Mouse (Mus musculus): ENCODE results near the gene 4933434E20Rik. TPM values are rescaled to one million over a fixed set of nuclear protein-coding genes. Genes with fewer than 3 reads are reported as not detected.
A peak's percentile ranks its signal among the peaks of the same experiment; 100 is the strongest.

4933434E20Rik gene
- polyA plus RNA-seq, 1 experiment from 2014 or later = 166 TPM

- 89% methylated on average over 2 of the region's 2 CpGs for WGBS
- ATAC-seq (replicated peaks; ENCODE audit: low FRiP score, low read depth) (no peak), DNase-seq (ENCODE audit: low spot score) (no peak)
- no peak for TF ChIP-seq CTCF (IDR thresholded peaks at IDR 0.05; ENCODE audit: low read depth)
- Histone ChIP-seq H3K9me3 (replicated peaks; ENCODE audit: low read length) (no peaks in the 10 kb centered on the region), H3K27ac (no peak overlapping the region), H3K36me3 (ENCODE audit: insufficient read depth, low read length) (0 out of 2 replicates have a peak, but pooled peaks cover 10% of the 10 kb centered on the region), H3K9ac (ENCODE audit: low read depth, low read length) (no peak overlapping the region), H3K4me1 (replicated peaks; ENCODE audit: insufficient read depth, low read length) (no peaks in the 10 kb centered on the region), H3K27me3 (ENCODE audit: insufficient read depth, low read length) (no peaks in the 10 kb centered on the region), H3K4me3 (replicated peaks; ENCODE audit: low read depth, low read length) (no peak overlapping the region), H3K4me2 (ENCODE audit: low read length) (no peak overlapping the region)
Measured at GRCm38 (mm10) chr3:90101673-90102072, 50.2 kb downstream of the 4933434E20Rik start.

DNA sequence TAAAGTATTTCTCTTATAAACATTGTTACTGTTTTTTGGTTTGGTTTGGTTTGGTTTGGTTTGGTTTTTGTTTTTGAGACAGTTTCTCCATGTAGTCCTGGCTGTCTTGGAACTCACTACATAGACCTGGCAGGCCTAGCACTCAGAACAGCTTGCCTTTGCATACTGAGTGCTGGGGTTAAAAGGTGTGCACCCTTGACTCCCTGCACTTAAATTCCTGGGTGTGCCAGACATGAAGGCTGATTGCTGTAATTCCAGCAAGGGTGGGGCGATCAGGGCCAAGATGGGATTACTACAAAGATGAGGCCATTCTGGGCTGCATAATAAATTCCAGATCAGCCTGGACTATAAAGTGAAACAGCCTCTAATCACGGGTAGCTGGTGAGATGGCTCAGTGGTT is 50.8 kb downstream of the 4933434E20Rik start:
- DNase-seq (ENCODE audit: low spot score) (no peak), ATAC-seq (replicated peaks; ENCODE audit: low FRiP score, low read depth) (no peak)
- 54% methylated on average over 2 of the region's 2 CpGs for WGBS
- no peaks in the 10 kb centered on the region for H3K9me3 ChIP-seq (replicated peaks; ENCODE audit: low read length)
- no peak overlapping the region for H3K4me2 ChIP-seq (ENCODE audit: low read length)
- no peaks in the 10 kb centered on the region for H3K27me3 ChIP-seq (ENCODE audit: insufficient read depth, low read length)
- H3K4me3 ChIP-seq (replicated peaks; ENCODE audit: low read depth, low read length) = no peak overlapping the region
- no peak overlapping the region for H3K9ac ChIP-seq (ENCODE audit: low read depth, low read length)
- H3K27ac ChIP-seq = no peak overlapping the region
- 0 out of 2 replicates have a peak, but pooled peaks cover 10% of the 10 kb centered on the region for H3K36me3 ChIP-seq (ENCODE audit: insufficient read depth, low read length)
- no peaks in the 10 kb centered on the region for H3K4me1 ChIP-seq (replicated peaks; ENCODE audit: insufficient read depth, low read length)
- no peak for TF ChIP-seq CTCF (IDR thresholded peaks at IDR 0.05; ENCODE audit: low read depth)

- Histone ChIP-seq H3K4me2 (ENCODE audit: low read length) (no peak overlapping the region), H3K9me3 (replicated peaks; ENCODE audit: low read length) (no peaks in the 10 kb centered on the region), H3K27ac (no peak overlapping the region), H3K27me3 (ENCODE audit: insufficient read depth, low read length) (no peaks in the 10 kb centered on the region), H3K4me1 (replicated peaks; ENCODE audit: insufficient read depth, low read length) (no peaks in the 10 kb centered on the region), H3K4me3 (replicated peaks; ENCODE audit: low read depth, low read length) (no peak overlapping the region), H3K36me3 (ENCODE audit: insufficient read depth, low read length) (0 out of 2 replicates have a peak, but pooled peaks cover 10% of the 10 kb centered on the region), H3K9ac (ENCODE audit: low read depth, low read length) (no peak overlapping the region)
- WGBS = 43% methylated on average over 2 of the region's 2 CpGs
- DNase-seq (ENCODE audit: low spot score) = no peak
- ATAC-seq (replicated peaks; ENCODE audit: low FRiP score, low read depth) = no peak
- no peak for TF ChIP-seq CTCF (IDR thresholded peaks at IDR 0.05; ENCODE audit: low read depth)
Measured at GRCm38 (mm10) chr3:90103176-90103575, 51.7 kb downstream of the 4933434E20Rik start.

DNA sequence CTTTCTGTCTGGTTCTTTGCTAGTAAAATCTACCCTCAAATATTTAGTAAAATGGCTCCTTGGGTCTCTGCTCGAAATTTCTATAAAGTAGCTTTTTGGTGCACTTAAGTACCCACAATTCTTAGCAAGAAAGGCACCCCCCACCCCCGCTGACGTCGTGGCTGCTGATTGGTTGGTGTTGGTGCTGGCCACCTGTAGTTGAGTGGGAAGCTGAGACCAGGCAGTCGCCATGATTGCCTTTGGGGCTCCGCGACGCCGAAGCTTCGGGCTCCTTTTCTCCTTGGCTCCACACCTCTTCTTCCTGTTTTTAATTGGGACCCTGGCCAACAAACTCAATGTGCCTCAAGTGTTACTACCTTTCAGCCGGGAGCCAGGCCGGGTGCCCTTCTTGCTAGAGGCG is 52.5 kb downstream of the 4933434E20Rik start, which contains the start of gene Nup210l:
Gene Nup210l (plus strand): TSS at position 195 of the 400 bp plus-strand sequence.
- Histone ChIP-seq H3K4me2 (ENCODE audit: low read length) (no peak within 1 kb of the TSS), H3K9ac (ENCODE audit: low read depth, low read length) (no peak within 1 kb of the TSS), H3K4me1 (replicated peaks; ENCODE audit: insufficient read depth, low read length) (no peaks in the 10 kb centered on the region), H3K27me3 (ENCODE audit: insufficient read depth, low read length) (no peaks in the 10 kb centered on the region), H3K9me3 (replicated peaks; ENCODE audit: low read length) (no peaks in the 10 kb centered on the region), H3K4me3 (replicated peaks; ENCODE audit: low read depth, low read length) (no peak within 1 kb of the TSS), H3K36me3 (ENCODE audit: insufficient read depth, low read length) (0 out of 2 replicates have a peak, but pooled peaks cover 10% of the 10 kb centered on the region), H3K27ac (no peak within 1 kb of the TSS)
- whole genome bisulfite sequencing = 82% methylated on average over 13 of the region's 13 CpGs
- DNase-seq (ENCODE audit: low spot score) = no peak
- ATAC-seq (replicated peaks; ENCODE audit: low FRiP score, low read depth) = no peak
- no peak for TF ChIP-seq CTCF (IDR thresholded peaks at IDR 0.05; ENCODE audit: low read depth)

- H3K27ac ChIP-seq = no peak overlapping the region
- H3K4me1 ChIP-seq (replicated peaks; ENCODE audit: insufficient read depth, low read length) = no peaks in the 10 kb centered on the region
- ATAC-seq (replicated peaks; ENCODE audit: low FRiP score, low read depth) = no peak
- 76% methylated on average over 2 of the region's 2 CpGs for WGBS
- no peak for DNase-seq (ENCODE audit: low spot score)
- H3K9ac ChIP-seq (ENCODE audit: low read depth, low read length) = no peak overlapping the region
- H3K9me3 ChIP-seq (replicated peaks; ENCODE audit: low read length) = no peaks in the 10 kb centered on the region
- no peaks in the 10 kb centered on the region for H3K36me3 ChIP-seq (ENCODE audit: insufficient read depth, low read length)
- no peak overlapping the region for H3K4me3 ChIP-seq (replicated peaks; ENCODE audit: low read depth, low read length)
- H3K27me3 ChIP-seq (ENCODE audit: insufficient read depth, low read length) = no peaks in the 10 kb centered on the region
- no peak overlapping the region for H3K4me2 ChIP-seq (ENCODE audit: low read length)
- no peak for TF ChIP-seq CTCF (IDR thresholded peaks at IDR 0.05; ENCODE audit: low read depth)
Measured at GRCm38 (mm10) chr3:90111706-90112105, 60.3 kb downstream of the 4933434E20Rik start.

DNA sequence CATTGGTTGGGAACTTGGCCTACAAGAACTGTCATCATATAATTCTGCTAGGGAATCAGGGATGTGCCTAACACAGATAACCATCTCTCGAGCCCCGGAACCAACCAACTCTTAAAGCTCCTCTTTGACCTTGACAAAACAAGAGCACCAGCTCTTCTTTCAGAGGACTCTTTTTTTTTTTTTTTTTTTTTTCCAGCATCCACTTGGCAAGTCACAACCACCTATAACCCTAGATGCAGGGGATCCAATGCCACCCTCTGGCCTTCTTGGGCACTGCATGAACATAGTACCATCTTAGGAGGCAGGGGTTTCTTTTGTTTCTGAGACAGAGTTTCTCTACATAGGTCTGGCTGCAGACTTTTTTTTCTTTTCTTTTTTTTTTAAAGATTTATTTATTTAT is 62.9 kb downstream of the 4933434E20Rik start:
- TF ChIP-seq CTCF (IDR thresholded peaks at IDR 0.05; ENCODE audit: low read depth) = peak; percentile 32; the same call in 1 of the 2 replicates
- H3K36me3 ChIP-seq (ENCODE audit: insufficient read depth, low read length) = no peaks in the 10 kb centered on the region
- WGBS = 69% methylated on average over 2 of the region's 2 CpGs
- no peak overlapping the region for H3K4me2 ChIP-seq (ENCODE audit: low read length)
- no peaks in the 10 kb centered on the region for H3K9me3 ChIP-seq (replicated peaks; ENCODE audit: low read length)
- DNase-seq (ENCODE audit: low spot score) (no peak), ATAC-seq (replicated peaks; ENCODE audit: low FRiP score, low read depth) (no peak)
- H3K27ac ChIP-seq = no peak overlapping the region
- no peaks in the 10 kb centered on the region for H3K27me3 ChIP-seq (ENCODE audit: insufficient read depth, low read length)
- no peak overlapping the region for H3K9ac ChIP-seq (ENCODE audit: low read depth, low read length)
- no peak overlapping the region for H3K4me3 ChIP-seq (replicated peaks; ENCODE audit: low read depth, low read length)
- no peaks in the 10 kb centered on the region for H3K4me1 ChIP-seq (replicated peaks; ENCODE audit: insufficient read depth, low read length)

DNA sequence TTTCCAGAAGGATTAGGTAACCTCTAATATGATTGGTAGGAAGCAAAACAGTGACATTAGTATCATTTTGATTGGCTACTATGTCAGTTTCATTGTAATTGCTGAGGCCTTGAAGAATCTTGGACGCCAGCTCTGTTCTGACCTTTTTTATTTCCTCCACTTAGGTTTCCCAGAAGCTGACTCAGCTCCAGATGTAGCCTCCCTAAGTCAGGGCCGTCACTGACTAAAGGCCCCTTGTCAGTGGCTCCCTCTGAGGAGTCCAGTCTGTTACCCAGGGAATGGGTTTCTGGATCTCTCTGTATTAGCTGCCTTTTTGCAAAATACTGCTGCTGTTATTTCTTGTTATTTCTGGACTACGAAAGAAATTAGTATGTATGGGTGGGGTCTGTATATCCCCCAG is 64.1 kb downstream of the 4933434E20Rik start:
- H3K27ac ChIP-seq = no peak overlapping the region
- TF ChIP-seq CTCF (IDR thresholded peaks at IDR 0.05; ENCODE audit: low read depth) = no peak
- no peaks in the 10 kb centered on the region for H3K9me3 ChIP-seq (replicated peaks; ENCODE audit: low read length)
- no peaks in the 10 kb centered on the region for H3K27me3 ChIP-seq (ENCODE audit: insufficient read depth, low read length)
- H3K9ac ChIP-seq (ENCODE audit: low read depth, low read length) = no peak overlapping the region
- ATAC-seq (replicated peaks; ENCODE audit: low FRiP score, low read depth) (no peak; the same call in 1 of the 2 replicates), DNase-seq (ENCODE audit: low spot score) (peak; percentile 73)
- 49% methylated on average over 3 of the region's 3 CpGs for WGBS
- no peaks in the 10 kb centered on the region for H3K4me1 ChIP-seq (replicated peaks; ENCODE audit: insufficient read depth, low read length)
- no peak overlapping the region for H3K4me3 ChIP-seq (replicated peaks; ENCODE audit: low read depth, low read length)
- no peaks in the 10 kb centered on the region for H3K36me3 ChIP-seq (ENCODE audit: insufficient read depth, low read length)
- no peak overlapping the region for H3K4me2 ChIP-seq (ENCODE audit: low read length)

MicroRNAs within 50 kb of the gene (microRNA counts, 519-probe panel; counts per million panel counts)
- microRNA mmu-miR-190b = 5,159 counts per million, percentile 84 among the panel's probes with 10 or more counts

Small RNA genes within 50 kb of the gene (microRNA-seq; reads per million reads assigned to microRNA genes)
- 10.8 reads per million, percentile 24 among the genes with 10 or more reads in this experiment for gene Mir190b
- 1.2 reads per million for gene Mir7669

Other genes starting within 250 kb of the 4933434E20Rik start
- gene She, start 220.3 kb upstream of the 4933434E20Rik start, polyA plus RNA-seq (2015; fragmentation: Nextera tagmentation; extraction: Ambion mirVana) = 5.4 and 5.9 TPM in 2 replicates
- 1.7 and 2.0 TPM in 2 replicates for gene Il6ra, start 138.4 kb upstream of the 4933434E20Rik start, polyA plus RNA-seq (2015; fragmentation: Nextera tagmentation; extraction: Ambion mirVana)
- gene Atp8b2, start 88.1 kb upstream of the 4933434E20Rik start, polyA plus RNA-seq (2015; fragmentation: Nextera tagmentation; extraction: Ambion mirVana) = 6.9 and 7.1 TPM in 2 replicates
- 160 and 168 TPM in 2 replicates for gene Hax1, start 52.9 kb upstream of the 4933434E20Rik start, polyA plus RNA-seq (2015; fragmentation: Nextera tagmentation; extraction: Ambion mirVana)
- gene Ubap2l, start 992 bp downstream of the 4933434E20Rik start, polyA plus RNA-seq (2015; fragmentation: Nextera tagmentation; extraction: Ambion mirVana) = 150 TPM in 2 replicates
- gene Tpm3, start 21.0 kb downstream of the 4933434E20Rik start, polyA plus RNA-seq (2015; fragmentation: Nextera tagmentation; extraction: Ambion mirVana) = 352 and 403 TPM in 2 replicates
- gene Nup210l, start 52.5 kb downstream of the 4933434E20Rik start, polyA plus RNA-seq (2015; fragmentation: Nextera tagmentation; extraction: Ambion mirVana) = 0.08 and 0.12 TPM in 2 replicates
- 1,751 and 2,362 TPM in 2 replicates for gene Rps27, start 162.0 kb downstream of the 4933434E20Rik start, polyA plus RNA-seq (2015; fragmentation: Nextera tagmentation; extraction: Ambion mirVana)
- gene Rab13, start 162.1 kb downstream of the 4933434E20Rik start, polyA plus RNA-seq (2015; fragmentation: Nextera tagmentation; extraction: Ambion mirVana) = 34.0 and 36.7 TPM in 2 replicates
- 153 and 160 TPM in 2 replicates for gene Jtb, start 180.0 kb downstream of the 4933434E20Rik start, polyA plus RNA-seq (2015; fragmentation: Nextera tagmentation; extraction: Ambion mirVana)
- gene Creb3l4, start 191.9 kb downstream of the 4933434E20Rik start, polyA plus RNA-seq (2015; fragmentation: Nextera tagmentation; extraction: Ambion mirVana) = 4.0 and 5.1 TPM in 2 replicates
- 130 TPM in 2 replicates for gene Slc39a1, start 196.5 kb downstream of the 4933434E20Rik start, polyA plus RNA-seq (2015; fragmentation: Nextera tagmentation; extraction: Ambion mirVana)
- gene Crtc2, start 202.5 kb downstream of the 4933434E20Rik start, polyA plus RNA-seq (2015; fragmentation: Nextera tagmentation; extraction: Ambion mirVana) = 20.7 and 23.7 TPM in 2 replicates
- 2.2 TPM in 2 replicates for gene Dennd4b, start 213.5 kb downstream of the 4933434E20Rik start, polyA plus RNA-seq (2015; fragmentation: Nextera tagmentation; extraction: Ambion mirVana)
- gene Gatad2b, start 241.5 kb downstream of the 4933434E20Rik start, polyA plus RNA-seq (2015; fragmentation: Nextera tagmentation; extraction: Ambion mirVana) = 8.1 and 8.9 TPM in 2 replicates

Data from kidney, postnatal 0 days (tissue).